Mouse (Mus musculus): Measurements from ENCODE around the gene Ciapin1. TPM values are rescaled to one million over a fixed set of nuclear protein-coding genes. Genes with fewer than 3 reads are reported as not detected.
A peak's percentile ranks its signal among the peaks of the same experiment; 100 is the strongest.

Ciapin1 gene
- 55.8 and 71.2 TPM in 2 replicates for polyA plus RNA-seq (2012; rRNA removed)

GRCm38 (mm10) chr8:94837662-94838574 lies at the start of gene Ciapin1, which contains the start of gene Coq9:
Ciapin1 (minus strand) TSS chr8:94838358.
Coq9 (plus strand) TSS chr8:94838321.
- TF ChIP-seq POLR2A (IDR thresholded peaks at IDR 0.05; ENCODE audit: low read depth, low read length) (peak; percentile 87), CTCF (conservative IDR thresholded peaks at IDR 0.05; ENCODE audit: insufficient read depth, insufficient read length, low read depth, low read length) (no peak)
- 1% methylated on average over 82 of the region's 82 CpGs for WGBS

GRCm38 (mm10) chr8:94880742-94881141 lies 42.6 kb upstream of the Ciapin1 start:
- TF ChIP-seq CTCF (conservative IDR thresholded peaks at IDR 0.05; ENCODE audit: insufficient read depth, insufficient read length, low read depth, low read length) = no peak
- no peak for TF ChIP-seq POLR2A (IDR thresholded peaks at IDR 0.05; ENCODE audit: low read depth, low read length)
- WGBS = 84% methylated on average over 4 of the region's 4 CpGs
- H3K4me1 ChIP-seq (ENCODE audit: control insufficient read depth, insufficient read depth, low read length) = peaks cover 5% of the 10 kb centered on the region; the same call in 1 of the 2 replicates
- no peak for DNase-seq
- no peaks in the 10 kb centered on the region for H3K36me3 ChIP-seq (ENCODE audit: control insufficient read depth, insufficient read depth, low read length)
- no peaks in the 10 kb centered on the region for H3K27me3 ChIP-seq (replicated peaks; ENCODE audit: control insufficient read depth, insufficient read depth, low read length)
- H3K4me3 ChIP-seq (ENCODE audit: insufficient read depth, low read depth, low read length) = no peak overlapping the region
- H3K27ac ChIP-seq (ENCODE audit: insufficient read depth, low read depth, low read length) = no peak overlapping the region

More at GRCm38 (mm10) chr8:94837662-94838574, at the start of gene Ciapin1, which contains the start of gene Coq9:
- DNase-seq = peak; percentile 98
- H3K27ac ChIP-seq (ENCODE audit: insufficient read depth, low read depth, low read length) = peak within 1 kb of the TSS; percentile 99
- no peaks in the 10 kb centered on the region for H3K27me3 ChIP-seq (replicated peaks; ENCODE audit: control insufficient read depth, insufficient read depth, low read length)
- peaks cover 19% of the 10 kb centered on the region for H3K4me1 ChIP-seq (ENCODE audit: control insufficient read depth, insufficient read depth, low read length)
- H3K36me3 ChIP-seq (ENCODE audit: control insufficient read depth, insufficient read depth, low read length) = no peaks in the 10 kb centered on the region
- peak within 1 kb of the TSS; percentile 89 for H3K4me3 ChIP-seq (ENCODE audit: insufficient read depth, low read depth, low read length)

GRCm38 (mm10) chr8:94876820-94877219 lies 38.7 kb upstream of the Ciapin1 start:
- no peak overlapping the region for H3K4me3 ChIP-seq (ENCODE audit: insufficient read depth, low read depth, low read length)
- WGBS = 42% methylated on average over 3 of the region's 3 CpGs
- no peaks in the 10 kb centered on the region for H3K27me3 ChIP-seq (replicated peaks; ENCODE audit: control insufficient read depth, insufficient read depth, low read length)
- no peak overlapping the region for H3K27ac ChIP-seq (ENCODE audit: insufficient read depth, low read depth, low read length)
- DNase-seq = no peak
- no peaks in the 10 kb centered on the region for H3K36me3 ChIP-seq (ENCODE audit: control insufficient read depth, insufficient read depth, low read length)
- peaks cover 22% of the 10 kb centered on the region for H3K4me1 ChIP-seq (ENCODE audit: control insufficient read depth, insufficient read depth, low read length)
- TF ChIP-seq CTCF (conservative IDR thresholded peaks at IDR 0.05; ENCODE audit: insufficient read depth, insufficient read length, low read depth, low read length) (no peak), POLR2A (IDR thresholded peaks at IDR 0.05; ENCODE audit: low read depth, low read length) (no peak)

- under 1% methylated on average over 36 of the region's 37 CpGs for WGBS
- Histone ChIP-seq H3K4me1 (ENCODE audit: control insufficient read depth, insufficient read depth, low read length) (peaks cover 26% of the 10 kb centered on the region), H3K4me3 (ENCODE audit: insufficient read depth, low read depth, low read length) (peak within 1 kb of the TSS; percentile 62), H3K27ac (ENCODE audit: insufficient read depth, low read depth, low read length) (peak within 1 kb of the TSS; percentile 26), H3K27me3 (replicated peaks; ENCODE audit: control insufficient read depth, insufficient read depth, low read length) (no peaks in the 10 kb centered on the region), H3K36me3 (ENCODE audit: control insufficient read depth, insufficient read depth, low read length) (no peaks in the 10 kb centered on the region)
- peak; percentile 60 for TF ChIP-seq POLR2A (IDR thresholded peaks at IDR 0.05; ENCODE audit: low read depth, low read length)
- TF ChIP-seq CTCF (conservative IDR thresholded peaks at IDR 0.05; ENCODE audit: insufficient read depth, insufficient read length, low read depth, low read length) = no peak
- peak; percentile 97 for DNase-seq
Measured at GRCm38 (mm10) chr8:94876197-94876730, 38.1 kb upstream of the Ciapin1 start, which contains the start of gene Dok4. Dok4 (minus strand) TSS chr8:94876330.

- WGBS = under 1% methylated on average over 18 of the region's 20 CpGs
- TF ChIP-seq POLR2A (IDR thresholded peaks at IDR 0.05; ENCODE audit: low read depth, low read length) (no peak), CTCF (conservative IDR thresholded peaks at IDR 0.05; ENCODE audit: insufficient read depth, insufficient read length, low read depth, low read length) (no peak)
- no peaks in the 10 kb centered on the region for H3K36me3 ChIP-seq (ENCODE audit: control insufficient read depth, insufficient read depth, low read length)
- peak overlapping the region; percentile 62 for H3K4me3 ChIP-seq (ENCODE audit: insufficient read depth, low read depth, low read length)
- H3K27me3 ChIP-seq (replicated peaks; ENCODE audit: control insufficient read depth, insufficient read depth, low read length) = no peaks in the 10 kb centered on the region
- DNase-seq = no peak
- peaks cover 31% of the 10 kb centered on the region for H3K4me1 ChIP-seq (ENCODE audit: control insufficient read depth, insufficient read depth, low read length)
- peak overlapping the region; percentile 26 for H3K27ac ChIP-seq (ENCODE audit: insufficient read depth, low read depth, low read length)
Measured at GRCm38 (mm10) chr8:94875871-94876150, 37.7 kb upstream of the Ciapin1 start.

- H3K27ac ChIP-seq (ENCODE audit: insufficient read depth, low read depth, low read length) = peak overlapping the region; percentile 26
- no peaks in the 10 kb centered on the region for H3K27me3 ChIP-seq (replicated peaks; ENCODE audit: control insufficient read depth, insufficient read depth, low read length)
- peaks cover 36% of the 10 kb centered on the region for H3K4me1 ChIP-seq (ENCODE audit: control insufficient read depth, insufficient read depth, low read length)
- DNase-seq = peak; percentile 42
- no peak for TF ChIP-seq CTCF (conservative IDR thresholded peaks at IDR 0.05; ENCODE audit: insufficient read depth, insufficient read length, low read depth, low read length)
- no peak for TF ChIP-seq POLR2A (IDR thresholded peaks at IDR 0.05; ENCODE audit: low read depth, low read length)
- 23% methylated on average over 17 of the region's 17 CpGs for WGBS
- peak overlapping the region; percentile 62 for H3K4me3 ChIP-seq (ENCODE audit: insufficient read depth, low read depth, low read length)
- H3K36me3 ChIP-seq (ENCODE audit: control insufficient read depth, insufficient read depth, low read length) = no peaks in the 10 kb centered on the region
Measured at GRCm38 (mm10) chr8:94875096-94875870, 37.1 kb upstream of the Ciapin1 start.

Data from kidney, adult 2 months (tissue).